Mouse (Mus musculus) CH12.LX (cell line): ENCODE data around the gene Zfp94. TPM values are rescaled to one million over a fixed set of nuclear protein-coding genes. Genes with fewer than 3 reads are reported as not detected.

Source experiments
- DNase-seq: peaks from one replicate; pipeline ENCODE4 v3.0.0-alpha.2; 2013; ENCODE audit errors: extremely low read depth
- H3K27ac ChIP-seq: 2 replicates; pipeline ENCODE4 v1.5.1; 2012; ENCODE audit warnings: low read depth, mild to moderate bottlenecking, control low read depth, moderate library complexity; ENCODE audit not compliant: insufficient read depth
- H3K27me3 ChIP-seq: replicated peaks from 2 replicates; pipeline ENCODE3; 2012; ENCODE audit warnings: inconsistent platforms
- H3K36me3 ChIP-seq, 2 experiments: replicated peaks in 1 of 2; 2 replicates each; pipeline versions ENCODE3 to v1.6.1; 2012; ENCODE audit warnings: inconsistent platforms in 1 of 2, low read length in 1 of 2, mild to moderate bottlenecking in 1 of 2, mixed read lengths in 1 of 2, moderate library complexity in 1 of 2; ENCODE audit not compliant: control insufficient read depth in 1 of 2, insufficient read depth in 1 of 2
- H3K4me1 ChIP-seq, 2 experiments: 2 replicates each; pipeline ENCODE4 v1.6.1; 2012; ENCODE audit warnings: inconsistent platforms in 1 of 2, moderate library complexity in 1 of 2; ENCODE audit not compliant: insufficient read depth in 2 of 2, control insufficient read depth in 1 of 2
- H3K4me2 ChIP-seq: 2 replicates; pipeline ENCODE4 v1.6.1; 2012; ENCODE audit warnings: low read depth, mild to moderate bottlenecking, control low read depth; ENCODE audit not compliant: poor library complexity, insufficient read depth, severe bottlenecking
- H3K4me3 ChIP-seq, 3 experiments: fragments of 150-350 bp in 1 of 3; sonication (generic) in 1 of 3; replicated peaks in 1 of 3; 2 replicates each; pipeline versions ENCODE3 to v1.5.1; 2011 to 2012; ENCODE audit warnings: low read depth in 2 of 3, low read length in 2 of 3, mild to moderate bottlenecking in 2 of 3, moderate library complexity in 2 of 3, control low read depth in 1 of 3, improper control_type of control experiment in 1 of 3, inconsistent platforms in 1 of 3, mixed read lengths in 1 of 3; ENCODE audit not compliant: poor library complexity in 1 of 3
- H3K79me2 ChIP-seq: replicated peaks from 2 replicates; pipeline ENCODE4 v1.6.1; 2012; ENCODE audit warnings: mild to moderate bottlenecking, moderate library complexity; ENCODE audit not compliant: control insufficient read depth, poor library complexity, insufficient read depth, severe bottlenecking; ENCODE audit errors: extremely low read depth
- H3K9ac ChIP-seq: 2 replicates; pipeline ENCODE4 v1.6.1; 2012; ENCODE audit warnings: low read depth, mild to moderate bottlenecking, control low read depth, moderate library complexity; ENCODE audit not compliant: insufficient read depth
- H3K9me3 ChIP-seq: replicated peaks from 2 replicates; pipeline ENCODE3; 2012; ENCODE audit warnings: low read length, inconsistent platforms, mixed read lengths
- BHLHE40 ChIP-seq: IDR thresholded peaks from 2 replicates; pipeline ENCODE4 v1.6.1; 2011; ENCODE audit warnings: mild to moderate bottlenecking, low read depth, low read length, improper control_type of control experiment
- CHD2 ChIP-seq: IDR thresholded peaks from 2 replicates; pipeline ENCODE4 v1.6.1; 2011; ENCODE audit warnings: low read length, improper control_type of control experiment
- CTCF ChIP-seq, 2 experiments: IDR thresholded peaks in 1 of 2; conservative IDR thresholded peaks in 1 of 2; 2 replicates each; pipeline ENCODE4 v1.5.1; 2011 to 2012; ENCODE audit warnings: low read depth in 2 of 2, low read length in 2 of 2, improper control_type of control experiment in 1 of 2, inconsistent platforms in 1 of 2, mild to moderate bottlenecking in 1 of 2, moderate library complexity in 1 of 2
- E2F4 ChIP-seq: IDR thresholded peaks from 2 replicates; pipeline ENCODE4 v1.6.1; 2011; ENCODE audit warnings: low read depth, low read length, improper control_type of control experiment; ENCODE audit not compliant: insufficient replicate concordance
- ELF1 ChIP-seq: IDR thresholded peaks from 2 replicates; pipeline ENCODE4 v1.6.1; 2014; ENCODE audit warnings: low read depth, mild to moderate bottlenecking, inconsistent platforms, low read length, improper control_type of control experiment
- EP300 ChIP-seq: IDR thresholded peaks from 2 replicates; pipeline ENCODE4 v1.6.1; 2011; ENCODE audit warnings: low read length, improper control_type of control experiment
- ETS1 ChIP-seq: conservative IDR thresholded peaks from 2 replicates; pipeline ENCODE4 v1.6.1; 2012; ENCODE audit warnings: low read depth, mild to moderate bottlenecking, inconsistent platforms, low read length, improper control_type of control experiment, moderate library complexity
- HCFC1 ChIP-seq: IDR thresholded peaks from 2 replicates; pipeline ENCODE4 v1.6.1; 2012; ENCODE audit warnings: low read depth, mild to moderate bottlenecking, inconsistent platforms, low read length, improper control_type of control experiment
- JUN ChIP-seq: IDR thresholded peaks from 2 replicates; pipeline ENCODE4 v1.6.1; 2011; ENCODE audit warnings: low read depth, mild to moderate bottlenecking, low read length, improper control_type of control experiment, moderate library complexity; ENCODE audit not compliant: insufficient read depth
- JUND ChIP-seq: conservative IDR thresholded peaks from 2 replicates; pipeline ENCODE4 v1.6.1; 2011; ENCODE audit warnings: low read depth, low read length, improper control_type of control experiment
- MAFK ChIP-seq: IDR thresholded peaks from 2 replicates; pipeline ENCODE4 v1.6.1; 2011; ENCODE audit warnings: low read length, improper control_type of control experiment; ENCODE audit not compliant: insufficient replicate concordance
- MAX ChIP-seq: IDR thresholded peaks from 2 replicates; pipeline ENCODE4 v1.6.1; 2011; ENCODE audit warnings: low read length, improper control_type of control experiment
- MEF2A ChIP-seq: IDR thresholded peaks from 2 replicates; pipeline ENCODE4 v1.6.1; 2014; ENCODE audit warnings: low read depth, mild to moderate bottlenecking, inconsistent platforms, low read length, improper control_type of control experiment, borderline replicate concordance
- MXI1 ChIP-seq: IDR thresholded peaks from 2 replicates; pipeline ENCODE4 v1.6.1; 2011; ENCODE audit warnings: mild to moderate bottlenecking, low read depth, low read length, improper control_type of control experiment
- PAX5 ChIP-seq: IDR thresholded peaks from 2 replicates; pipeline ENCODE4 v1.6.1; 2012; ENCODE audit warnings: low read length, inconsistent platforms, mixed read lengths
- POLR2AphosphoS2 ChIP-seq: IDR thresholded peaks from 2 replicates; pipeline ENCODE4 v1.6.1; 2011; ENCODE audit warnings: low read depth, low read length, improper control_type of control experiment
- RCOR1 ChIP-seq: conservative IDR thresholded peaks from 2 replicates; pipeline ENCODE4 v1.6.1; 2012; ENCODE audit warnings: low read depth, mild to moderate bottlenecking, inconsistent platforms, low read length, improper control_type of control experiment
- SIN3A ChIP-seq: IDR thresholded peaks from 2 replicates; pipeline ENCODE4 v1.6.1; 2012; ENCODE audit warnings: low read length, improper control_type of control experiment, inconsistent platforms
- TCF12 ChIP-seq: IDR thresholded peaks from 2 replicates; pipeline ENCODE4 v1.6.1; 2014; ENCODE audit warnings: low read depth, mild to moderate bottlenecking, inconsistent platforms, low read length, improper control_type of control experiment
- UBTF ChIP-seq: IDR thresholded peaks from 2 replicates; pipeline ENCODE4 v1.6.1; 2012; ENCODE audit warnings: low read depth, mild to moderate bottlenecking, inconsistent platforms, low read length, improper control_type of control experiment, moderate library complexity
- USF1 ChIP-seq: IDR thresholded peaks from 2 replicates; pipeline ENCODE4 v1.6.1; 2014; ENCODE audit warnings: low read depth, mild to moderate bottlenecking, inconsistent platforms, low read length, improper control_type of control experiment
- USF2 ChIP-seq: conservative IDR thresholded peaks from 2 replicates; pipeline ENCODE4 v1.6.1; 2011; ENCODE audit warnings: low read depth, low read length, improper control_type of control experiment
- ZC3H11A ChIP-seq: IDR thresholded peaks from 2 replicates; pipeline ENCODE4 v1.6.1; 2012; ENCODE audit warnings: low read depth, mild to moderate bottlenecking, inconsistent platforms, low read length, improper control_type of control experiment
- ZMIZ1 ChIP-seq: IDR thresholded peaks from 2 replicates; pipeline ENCODE4 v1.6.1; 2012; ENCODE audit warnings: low read depth, mild to moderate bottlenecking, inconsistent platforms, low read length, improper control_type of control experiment
- dilution Hi-C: fragments of 300-500 bp; cut with MboI; formaldehyde crosslinking; loops from 2 replicates; pipeline ENCODE4 v1.14.3; 2020; ENCODE audit warnings: low sequenced_read_pairs; ENCODE audit not compliant: extremely low pct_unique_long_range_greater_than_20kb, extremely low pct_ligation_motif_present
- in situ Hi-C: fragments of 300-500 bp; cut with MboI; formaldehyde crosslinking; loops from 3 replicates; pipeline ENCODE4 v1.14.3; 2019; ENCODE audit warnings: low sequenced_read_pairs, low pct_ligation_motif_present, low pct_unique_long_range_greater_than_20kb, mixed read lengths
- polyA plus RNA-seq: library from polyadenylated mRNA; unstranded; fragments of >175 nt; gene quantifications from 2 replicates; pipeline ENCODE4 v1.2.1, GENCODE M21; 2012; ENCODE audit warnings: low read depth; ENCODE audit not compliant: insufficient read length
- total RNA-seq, 2 experiments: library from RNA; depleted of rRNA; stranded (reverse); fragments of 300-350 nt in 1 of 2; fragments of >200 nt in 1 of 2; gene quantifications; 2 replicates each; pipeline ENCODE4 v1.2.3; 2012 to 2014

Zfp94 gene
- total and polyA plus RNA-seq, 3 experiments: 3.3 to 6.0 (median 4.5) TPM

DNA sequence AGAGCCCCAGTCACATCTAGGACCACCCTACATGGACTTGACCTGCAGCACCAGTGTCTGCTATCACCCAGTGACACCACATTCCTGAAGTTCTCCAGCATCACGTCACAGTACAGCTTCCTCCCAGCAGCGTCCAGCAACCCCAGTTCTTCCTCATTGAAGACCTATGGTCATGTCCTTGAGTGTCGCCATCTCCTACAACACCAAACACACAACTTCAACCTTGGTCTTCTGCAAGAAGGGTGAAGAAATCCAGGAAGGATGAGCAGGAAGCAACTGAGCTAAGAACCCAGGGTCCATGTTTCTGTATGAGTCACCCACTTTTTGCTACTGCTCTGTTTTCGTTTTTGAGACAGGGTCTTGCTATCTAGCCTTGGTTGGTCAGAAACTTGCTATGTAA, 6.1 kb upstream of the Zfp94 start:
- H3K27me3 ChIP-seq: peaks cover 30% of the 10 kb centered on the region
- no peaks in the 10 kb centered on the region for H3K4me1 ChIP-seq
- dilution Hi-C loops (no loop called here), in situ Hi-C loops (no loop called here)
- no peak overlapping the region for H3K4me3 ChIP-seq
- H3K79me2 ChIP-seq: no peaks in the 10 kb centered on the region
- no peak overlapping the region for H3K9ac ChIP-seq
- H3K27ac ChIP-seq: no peak overlapping the region
- H3K9me3 ChIP-seq: peaks cover 17% of the 10 kb centered on the region
- DNase-seq: no peak
- TF ChIP-seq JUND (no peak), SIN3A (no peak), ZMIZ1 (no peak)
- no peaks in the 10 kb centered on the region for H3K36me3 ChIP-seq
- no peak overlapping the region for H3K4me2 ChIP-seq

DNA sequence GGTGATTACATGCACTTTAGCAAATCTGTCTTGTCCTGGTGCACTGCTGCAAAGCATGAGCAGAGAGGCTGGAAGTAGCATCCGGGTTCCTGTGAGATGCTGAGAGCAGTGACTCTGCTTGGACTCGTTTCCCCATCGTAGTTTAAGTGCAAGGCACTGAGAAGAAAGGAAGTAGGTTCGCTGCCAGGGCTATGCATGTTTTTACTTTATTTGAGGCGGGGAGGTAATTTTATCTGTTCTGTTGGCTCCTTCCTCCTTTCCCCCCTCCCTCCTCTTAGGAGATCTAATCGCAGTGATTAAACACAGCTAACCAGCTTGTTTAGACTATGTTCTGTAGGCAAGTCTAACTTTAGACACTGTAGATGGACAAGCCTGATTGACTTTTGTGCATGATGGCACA, 2.5 kb upstream of the Zfp94 start:
- no peak overlapping the region for H3K27ac ChIP-seq
- peaks cover 1% of the 10 kb centered on the region for H3K9me3 ChIP-seq
- H3K9ac ChIP-seq: no peak overlapping the region
- H3K4me1 ChIP-seq: peaks cover 2 to 16% of the 10 kb centered on the region in 2 experiments
- in situ Hi-C loops (no loop called here), dilution Hi-C loops (no loop called here)
- no peak for DNase-seq
- peaks cover 10% of the 10 kb centered on the region for H3K27me3 ChIP-seq
- no peaks in the 10 kb centered on the region for H3K79me2 ChIP-seq
- TF ChIP-seq POLR2AphosphoS2 (no peak), ZMIZ1 (no peak), JUN (no peak), TCF12 (no peak), ZC3H11A (no peak), JUND (no peak), MXI1 (no peak), USF1 (no peak), CTCF (conservative IDR thresholded peaks at IDR 0.05 in 1 of 2, IDR thresholded peaks at IDR 0.05 in 1 of 2; ENCODE audit: low read depth in 2 of 2, low read length in 2 of 2) (no peak)
- H3K4me3 ChIP-seq: no peak overlapping the region
- H3K36me3 ChIP-seq: peaks cover 0 to 5% of the 10 kb centered on the region in 2 experiments
- no peak overlapping the region for H3K4me2 ChIP-seq

DNA sequence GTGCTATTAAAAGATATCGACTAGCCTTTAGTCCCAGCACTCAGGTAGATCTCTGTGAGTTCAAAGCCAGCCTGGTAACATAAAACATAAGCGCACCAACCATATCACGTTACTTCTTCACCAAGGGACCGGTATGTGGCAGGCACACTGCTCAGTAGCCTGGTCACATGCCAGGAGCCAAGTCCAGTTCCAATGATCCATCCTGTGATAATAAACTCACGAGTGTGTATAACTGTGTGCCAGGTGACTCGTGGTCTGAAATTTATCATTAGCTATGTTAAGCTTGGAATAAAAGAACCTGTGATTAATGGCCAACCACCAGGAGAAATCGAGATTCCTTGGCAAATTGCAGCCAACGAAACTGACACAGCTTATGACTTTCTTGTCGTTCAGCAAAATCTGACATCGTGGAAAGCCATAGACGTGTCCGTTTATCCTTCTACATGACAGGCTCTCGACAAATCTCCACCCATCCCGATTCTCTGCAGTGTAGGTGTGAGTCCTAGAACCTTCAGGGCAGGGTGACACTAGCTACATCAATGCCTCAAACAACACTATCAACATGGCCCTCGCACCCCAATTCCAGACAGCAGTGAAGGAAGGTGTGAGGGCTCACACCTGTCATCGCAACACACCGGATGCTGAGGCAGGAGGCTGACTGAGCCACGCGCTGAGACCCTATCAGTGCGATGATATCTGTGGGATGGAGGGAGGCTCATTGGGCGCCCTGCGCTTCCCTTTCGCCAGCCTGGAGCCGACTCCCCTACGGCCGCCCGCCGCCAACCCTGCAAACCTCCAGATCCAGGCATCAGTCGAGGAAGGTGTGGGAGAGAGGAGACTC, 520 bp downstream of the Zfp94 start:
- dilution Hi-C loops (no loop called here), in situ Hi-C loops (no loop called here)
- Histone ChIP-seq H3K4me2 (peak overlapping the region; percentile 14), H3K4me1 (peaks cover 2 to 16% of the 10 kb centered on the region in 2 experiments), H3K4me3 (peak overlapping the region; percentile 69 to 77 (median 71)), H3K36me3 (peaks cover 20 to 32% of the 10 kb centered on the region in 2 experiments), H3K9me3 (no peaks in the 10 kb centered on the region), H3K9ac (peak overlapping the region; percentile 68), H3K79me2 (no peaks in the 10 kb centered on the region), H3K27ac (peak overlapping the region; percentile 8; the same call in 1 of the 2 replicates), H3K27me3 (peaks cover 1% of the 10 kb centered on the region)
- peak; percentile 6 for DNase-seq
- TF ChIP-seq MXI1: no peak
- TF ChIP-seq ETS1: no peak
- TF ChIP-seq PAX5: no peak
- no peak for TF ChIP-seq BHLHE40
- TF ChIP-seq MAX: no peak
- no peak for TF ChIP-seq USF2
- no peak for TF ChIP-seq CHD2
- TF ChIP-seq RCOR1: no peak
- TF ChIP-seq EP300: no peak
- no peak for TF ChIP-seq MAFK
- no peak for TF ChIP-seq UBTF
- TF ChIP-seq E2F4: no peak
- TF ChIP-seq TCF12: no peak
- TF ChIP-seq SIN3A: no peak
- no peak for TF ChIP-seq ELF1
- no peak for TF ChIP-seq MEF2A
- TF ChIP-seq HCFC1: no peak
- no peak for TF ChIP-seq USF1
